Mouse (Mus musculus) hindbrain, embryonic 13.5 days (tissue): ENCODE measurements around the gene Acmsd. TPM values are rescaled to one million over a fixed set of nuclear protein-coding genes. Genes with fewer than 3 reads are reported as not detected.
"Not testable (repeated sequence)": the region's sequence is repeated elsewhere in the genome, so short reads cannot be mapped to it uniquely, and the experiment has no call there.

ENCODE experiments used
- ATAC-seq: fragments of 200-750 bp; cut with Nextera tagmentation; 2 replicates; pipeline ENCODE4 v1.8.0; 2017; ENCODE audit warnings: moderate TSS enrichment; ENCODE audit not compliant: low FRiP score
- H3K27ac ChIP-seq: fragments of 300-500 bp; sonication (generic); 2 replicates; pipeline ENCODE4 v1.5.1; 2015; ENCODE audit warnings: inconsistent platforms, mild to moderate bottlenecking, moderate library complexity
- H3K27me3 ChIP-seq: fragments of 300-500 bp; sonication (generic); 2 replicates; pipeline ENCODE4 v1.6.1; 2015; ENCODE audit warnings: mild to moderate bottlenecking, inconsistent platforms
- H3K36me3 ChIP-seq: fragments of 300-500 bp; sonication (generic); 2 replicates; pipeline ENCODE4 v1.6.1; 2015; ENCODE audit warnings: mild to moderate bottlenecking, inconsistent platforms
- H3K4me1 ChIP-seq: fragments of 300-500 bp; sonication (generic); replicated peaks from 2 replicates; pipeline ENCODE4 v1.6.1; 2015; ENCODE audit warnings: inconsistent platforms
- H3K4me2 ChIP-seq: fragments of 300-500 bp; sonication (generic); 2 replicates; pipeline ENCODE4 v1.6.1; 2015; ENCODE audit warnings: inconsistent platforms, mild to moderate bottlenecking, moderate library complexity
- H3K4me3 ChIP-seq: fragments of 300-500 bp; sonication (generic); 2 replicates; pipeline ENCODE4 v1.5.1; 2015; ENCODE audit warnings: mild to moderate bottlenecking, inconsistent platforms
- H3K9ac ChIP-seq: fragments of 300-500 bp; sonication (generic); 2 replicates; pipeline ENCODE4 v1.6.1; 2015; ENCODE audit warnings: mild to moderate bottlenecking, inconsistent platforms
- H3K9me3 ChIP-seq: fragments of 300-500 bp; sonication (generic); 2 replicates; pipeline ENCODE4 v1.6.1; 2016; ENCODE audit warnings: inconsistent platforms
- WGBS: fragments of 180-500 bp; shearing (Covaris S2); methylation state at CpG from one replicate; pipeline ENCODE4 v1.1.7; 2015; 5-methylcytosine and 5-hydroxymethylcytosine counted together
- polyA plus RNA-seq: library from polyadenylated mRNA; unstranded; fragments of >200 nt; fragmentation: Nextera tagmentation; extraction: Ambion mirVana; gene quantifications from 2 replicates; pipeline ENCODE4 v1.2.1, GENCODE M21; 2015

Gene Acmsd
- polyA plus RNA-seq, 1 experiment from 2014 or later, result not detected

DNA sequence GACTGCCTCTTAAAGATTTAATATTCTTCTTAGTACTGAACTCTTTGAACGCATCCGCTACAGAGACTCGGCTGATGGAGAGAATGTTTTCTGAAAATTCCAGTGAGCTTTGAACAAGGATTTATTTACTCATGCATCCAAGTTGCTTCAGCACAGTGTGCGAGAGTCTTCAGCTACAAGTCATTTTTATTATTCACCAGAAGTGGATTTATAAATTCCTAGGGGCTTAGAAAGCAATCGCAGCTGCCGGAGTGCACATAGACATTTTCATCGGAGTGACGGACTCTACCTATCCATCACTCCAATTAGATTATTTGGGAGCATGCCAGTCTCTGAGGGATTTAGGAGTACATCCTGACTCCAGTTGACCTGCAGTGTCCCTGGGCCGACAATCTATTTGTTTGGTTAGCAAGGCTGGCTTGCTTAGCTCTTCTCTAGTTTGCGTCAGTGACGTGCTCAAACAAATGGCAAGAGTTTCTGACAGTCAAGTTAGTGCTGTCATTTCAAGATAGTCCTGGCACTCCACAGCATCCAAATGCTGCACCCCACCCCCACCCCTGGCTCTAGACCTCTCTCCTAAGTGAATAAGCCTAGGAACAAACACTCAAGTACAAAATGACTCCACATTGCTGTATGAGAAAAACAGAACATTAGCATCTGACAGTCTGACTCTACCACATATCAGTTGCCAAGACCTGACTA lies 21.3 kb downstream of the Acmsd start:
- no peaks in the 10 kb centered on the region for H3K36me3 ChIP-seq
- H3K4me1 ChIP-seq, result peaks cover 9% of the 10 kb centered on the region; the same call in 1 of the 2 replicates
- no peak overlapping the region for H3K4me3 ChIP-seq
- no peaks in the 10 kb centered on the region for H3K27me3 ChIP-seq
- no peak overlapping the region for H3K27ac ChIP-seq
- ATAC-seq, result peak; percentile 46; the same call in 1 of the 2 replicates
- 67% methylated on average over 11 of the region's 11 CpGs for WGBS
- no peak overlapping the region for H3K9ac ChIP-seq
- no peak overlapping the region for H3K4me2 ChIP-seq
- peaks cover 5% of the 10 kb centered on the region for H3K9me3 ChIP-seq

DNA sequence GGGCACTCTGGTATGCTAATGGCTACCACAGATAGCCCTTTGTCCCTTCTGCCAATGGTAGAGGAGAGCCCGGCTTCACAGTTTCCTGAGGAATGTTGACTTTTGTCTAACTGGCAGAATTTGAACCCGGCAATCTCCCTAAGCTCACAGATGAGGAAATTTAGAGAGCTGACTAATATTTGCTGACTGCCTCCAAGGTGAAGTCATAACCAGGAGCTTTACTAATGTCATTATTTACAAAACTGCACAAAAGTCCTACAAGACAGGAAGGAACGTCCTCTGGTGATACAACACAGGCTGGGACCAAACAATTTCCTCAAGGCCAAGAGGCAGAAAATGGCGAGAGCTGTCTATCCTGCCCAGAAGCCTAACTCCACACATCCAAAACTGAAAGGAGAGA lies 26.6 kb downstream of the Acmsd start:
- Histone ChIP-seq H3K36me3 (no peaks in the 10 kb centered on the region), H3K9me3 (no peaks in the 10 kb centered on the region), H3K27me3 (no peaks in the 10 kb centered on the region), H3K4me1 (no peaks in the 10 kb centered on the region), H3K27ac (no peak overlapping the region), H3K4me3 (no peak overlapping the region), H3K9ac (no peak overlapping the region), H3K4me2 (no peak overlapping the region)
- WGBS, result 79% methylated on average over 4 of the region's 4 CpGs
- no peak for ATAC-seq

DNA sequence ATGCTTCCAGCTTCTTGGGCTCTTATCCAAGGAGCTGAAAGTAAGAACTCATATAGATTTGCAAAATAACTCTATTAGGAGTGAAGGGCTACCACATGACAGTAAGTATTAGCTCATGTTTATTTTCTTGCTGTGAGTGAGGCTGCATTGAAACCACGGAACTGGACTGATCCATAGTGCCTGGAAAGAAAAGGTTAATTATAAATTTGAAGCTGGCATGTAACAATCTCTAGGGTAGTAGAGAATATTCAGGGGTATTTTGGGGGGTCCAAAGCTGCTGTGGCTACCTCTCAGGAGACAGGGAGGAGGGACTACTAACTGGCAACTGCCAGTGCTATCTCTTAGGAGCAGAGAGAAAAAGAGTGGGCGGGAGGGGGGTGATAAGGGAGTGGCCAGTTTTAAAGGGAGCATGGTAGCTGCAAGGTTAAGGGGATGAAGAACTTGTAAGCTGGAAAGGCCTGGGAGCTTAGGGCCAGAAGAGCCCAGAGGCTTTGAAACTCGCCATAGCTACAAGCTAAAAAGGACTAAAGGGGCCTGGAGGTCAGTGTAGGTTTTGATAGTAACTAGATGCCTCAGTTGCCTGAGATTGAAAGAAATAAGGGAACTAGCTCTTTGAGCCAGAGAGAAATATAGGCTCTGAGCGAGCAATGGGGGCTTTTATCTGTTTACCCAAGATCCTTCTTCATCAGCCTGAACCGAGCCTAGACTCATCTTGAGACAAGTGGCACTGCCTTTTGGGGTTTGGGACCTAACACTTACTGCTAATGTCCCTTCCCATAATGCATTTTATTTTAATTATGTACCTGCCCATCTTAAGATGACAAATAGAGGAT lies 27.3 kb downstream of the Acmsd start:
- no peak for ATAC-seq
- WGBS, result 78% methylated on average over 5 of the region's 5 CpGs

DNA sequence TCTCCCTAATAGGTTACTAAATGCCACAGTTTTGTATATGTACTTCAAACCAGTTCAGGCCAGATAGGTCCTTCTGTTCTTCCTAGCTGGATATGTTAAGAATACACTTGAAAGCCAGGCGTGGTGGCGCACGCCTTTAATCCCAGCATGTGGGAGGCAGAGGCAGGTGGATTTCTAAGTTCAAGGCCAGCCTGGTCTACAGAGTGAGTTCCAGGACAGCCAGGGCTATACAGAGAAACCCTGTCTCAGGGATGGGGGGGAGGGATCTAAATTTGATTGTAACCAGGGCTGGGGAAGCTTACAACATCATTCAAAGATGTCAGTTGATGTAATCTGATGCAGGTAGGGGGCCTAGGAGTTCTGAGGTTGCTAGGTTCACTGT lies 27.9 kb downstream of the Acmsd start:
- ATAC-seq, H3K9me3 ChIP-seq, H3K27me3 ChIP-seq, H3K4me2 ChIP-seq, H3K27ac ChIP-seq, H3K36me3 ChIP-seq, H3K4me3 ChIP-seq, H3K4me1 ChIP-seq, H3K9ac ChIP-seq: not testable (repeated sequence)
- 92% methylated on average over 3 of the region's 3 CpGs for WGBS

More for the DNA sequence above, 27.3 kb downstream of the Acmsd start:
- H3K4me2 ChIP-seq, result no peak overlapping the region
- H3K36me3 ChIP-seq, result no peaks in the 10 kb centered on the region
- H3K4me3 ChIP-seq, result no peak overlapping the region
- no peaks in the 10 kb centered on the region for H3K9me3 ChIP-seq
- H3K4me1 ChIP-seq, result no peaks in the 10 kb centered on the region
- H3K9ac ChIP-seq, result no peak overlapping the region
- no peaks in the 10 kb centered on the region for H3K27me3 ChIP-seq
- H3K27ac ChIP-seq, result no peak overlapping the region

DNA sequence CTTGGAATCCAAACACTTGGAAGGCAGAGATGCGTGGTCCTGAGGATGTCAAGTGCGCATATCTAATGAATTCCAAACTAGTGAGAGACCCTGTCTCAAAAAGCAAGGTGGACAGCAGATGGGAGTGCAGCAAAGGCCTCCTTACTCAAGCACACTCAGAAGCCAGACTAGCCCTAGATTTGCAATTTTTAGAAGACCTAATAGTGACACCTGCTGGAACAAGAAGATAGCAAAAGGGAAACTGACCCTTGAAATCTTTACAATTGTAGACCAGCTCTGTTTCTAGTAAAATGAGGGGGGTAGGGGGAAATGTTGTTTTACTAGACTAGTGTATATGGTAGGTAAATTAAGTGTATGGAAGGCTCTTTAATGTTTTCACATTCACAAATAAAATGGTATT lies 36.3 kb downstream of the Acmsd start:
- H3K27ac ChIP-seq, result no peak overlapping the region
- 53% methylated on average over 2 of the region's 2 CpGs for WGBS
- ATAC-seq, result no peak
- H3K9ac ChIP-seq, result no peak overlapping the region
- no peaks in the 10 kb centered on the region for H3K27me3 ChIP-seq
- no peaks in the 10 kb centered on the region for H3K4me1 ChIP-seq
- no peak overlapping the region for H3K4me3 ChIP-seq
- no peaks in the 10 kb centered on the region for H3K9me3 ChIP-seq
- H3K36me3 ChIP-seq, result no peaks in the 10 kb centered on the region
- H3K4me2 ChIP-seq, result no peak overlapping the region

DNA sequence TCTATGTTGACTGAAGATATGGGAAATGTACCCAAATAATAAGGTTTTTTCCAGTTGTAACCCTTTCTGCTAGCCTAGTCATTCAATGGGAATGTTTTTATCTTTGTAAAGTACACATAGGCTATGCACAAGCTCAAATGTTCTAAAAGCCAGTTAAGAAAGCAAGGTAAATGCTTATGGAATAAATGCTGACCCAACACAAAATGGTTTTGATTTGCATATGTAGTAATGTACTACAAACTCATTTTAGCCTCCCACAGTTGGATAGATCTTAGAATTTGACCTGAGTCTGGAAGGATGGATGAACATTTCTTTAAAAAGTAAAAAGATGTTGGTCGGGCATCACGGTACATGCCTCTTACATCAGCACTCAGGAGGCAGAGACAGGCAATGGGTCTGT lies 37.5 kb downstream of the Acmsd start:
- no peak overlapping the region for H3K27ac ChIP-seq
- ATAC-seq, result no peak
- H3K36me3 ChIP-seq, result no peaks in the 10 kb centered on the region
- 87% methylated on average over 2 of the region's 2 CpGs for WGBS
- H3K9ac ChIP-seq, result no peak overlapping the region
- no peak overlapping the region for H3K4me3 ChIP-seq
- no peak overlapping the region for H3K4me2 ChIP-seq
- H3K9me3 ChIP-seq, result no peaks in the 10 kb centered on the region
- no peaks in the 10 kb centered on the region for H3K27me3 ChIP-seq
- no peaks in the 10 kb centered on the region for H3K4me1 ChIP-seq

DNA sequence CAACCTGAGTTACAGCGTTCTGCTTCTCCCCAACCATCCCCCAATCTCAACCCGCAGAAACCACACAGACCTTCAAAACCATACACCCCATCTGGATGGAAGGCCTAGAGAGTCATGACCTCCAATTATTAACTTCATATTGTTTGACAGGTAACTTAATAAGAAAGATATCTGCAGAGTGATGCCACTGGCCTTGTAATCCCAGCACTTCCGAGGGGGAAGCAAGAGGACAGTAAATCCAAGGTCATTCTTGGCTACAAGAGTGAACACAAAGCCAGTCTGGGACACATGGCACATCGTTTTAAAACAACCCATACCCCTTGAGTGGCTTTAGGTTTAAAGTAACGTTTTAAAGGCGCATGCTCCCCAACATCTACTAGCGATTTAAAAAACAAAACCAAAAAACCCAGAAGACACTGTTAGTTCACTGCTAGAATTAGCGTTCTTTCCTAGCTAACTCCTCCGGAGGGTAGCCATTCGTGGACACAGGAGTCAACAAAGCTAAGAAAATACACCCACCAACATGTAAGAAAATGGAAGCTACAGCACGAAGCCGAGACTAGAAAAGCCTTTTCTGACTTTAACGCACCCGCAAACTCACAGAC lies 44.1 kb downstream of the Acmsd start:
- H3K4me2 ChIP-seq, result peak overlapping the region; percentile 69
- H3K9ac ChIP-seq, result peak overlapping the region; percentile 67
- H3K9me3 ChIP-seq, result no peaks in the 10 kb centered on the region
- H3K4me1 ChIP-seq, result peaks cover 35% of the 10 kb centered on the region
- peak overlapping the region; percentile 84 for H3K27ac ChIP-seq
- 2% methylated on average over 14 of the region's 14 CpGs for WGBS
- ATAC-seq, result peak; percentile 62
- H3K36me3 ChIP-seq, result no peaks in the 10 kb centered on the region
- peak overlapping the region; percentile 92 for H3K4me3 ChIP-seq
- no peaks in the 10 kb centered on the region for H3K27me3 ChIP-seq

DNA sequence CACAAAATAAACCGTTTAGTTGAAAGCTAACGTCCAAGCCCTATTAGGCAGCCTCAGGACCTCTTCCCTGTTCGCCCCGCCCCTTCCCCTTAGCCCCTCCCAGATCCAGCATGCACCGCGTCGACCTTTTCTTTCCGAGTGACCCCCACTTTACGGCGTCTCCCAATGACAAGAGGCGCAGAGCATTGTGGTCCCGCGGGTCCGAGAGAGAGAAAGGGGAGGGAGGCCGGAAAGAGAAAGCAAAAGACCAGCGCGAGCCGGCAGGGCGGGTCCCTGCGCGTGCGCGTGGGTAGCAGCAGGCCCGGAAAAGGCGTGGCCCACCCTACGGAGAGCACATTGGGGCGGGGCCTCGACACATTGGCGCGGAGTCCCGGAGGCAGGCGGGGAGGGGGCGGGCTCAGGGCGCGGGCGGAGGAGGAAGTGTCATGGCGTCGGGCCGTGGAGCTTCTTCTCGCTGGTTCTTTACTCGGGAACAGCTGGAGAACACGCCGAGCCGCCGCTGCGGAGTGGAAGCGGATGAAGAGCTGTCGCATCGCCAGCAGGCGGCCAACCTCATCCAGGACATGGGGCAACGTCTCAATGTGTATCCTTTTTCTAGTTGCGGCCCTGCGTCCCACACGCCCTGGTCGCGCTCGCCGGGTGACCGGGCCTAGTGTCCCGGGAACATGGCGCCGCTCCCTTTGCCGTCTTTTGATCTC lies 44.7 kb downstream of the Acmsd start, which contains the start of gene Ccnt2:
Gene Ccnt2, plus strand, starts transcription at position 362 of the 698 bp plus-strand sequence.
- H3K9me3 ChIP-seq, result no peaks in the 10 kb centered on the region
- peak; percentile 98 for ATAC-seq
- under 1% methylated on average over 63 of the region's 63 CpGs for WGBS
- H3K4me2 ChIP-seq, result peak within 1 kb of the TSS; percentile 84
- H3K4me1 ChIP-seq, result peaks cover 39% of the 10 kb centered on the region
- H3K36me3 ChIP-seq, result 0 out of 2 replicates have a peak, but pooled peaks cover 3% of the 10 kb centered on the region
- H3K27ac ChIP-seq, result peak within 1 kb of the TSS; percentile 95
- H3K4me3 ChIP-seq, result peak within 1 kb of the TSS; percentile 92
- peak within 1 kb of the TSS; percentile 91 for H3K9ac ChIP-seq
- H3K27me3 ChIP-seq, result no peaks in the 10 kb centered on the region

DNA sequence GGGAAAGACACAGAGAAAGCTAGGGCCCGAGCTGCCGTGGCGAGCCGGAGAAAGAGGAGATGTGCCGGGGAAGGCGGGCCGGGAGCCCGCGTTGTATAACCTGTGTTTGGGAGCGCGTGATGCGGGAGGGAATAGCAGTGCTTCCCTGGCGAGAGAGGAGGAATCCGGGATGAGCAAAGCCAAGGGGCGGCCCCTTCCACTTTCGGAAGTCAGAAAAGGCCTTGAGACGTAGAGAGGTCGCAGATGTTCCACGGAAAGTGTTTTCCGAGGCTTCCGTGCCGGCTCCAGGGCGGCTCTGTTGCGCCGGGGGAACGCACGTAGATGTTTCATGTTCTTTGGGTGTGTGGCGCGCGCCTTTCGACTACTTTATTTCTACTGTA lies 45.3 kb downstream of the Acmsd start:
- Histone ChIP-seq H3K9me3 (no peaks in the 10 kb centered on the region), H3K4me2 (peak overlapping the region; percentile 84), H3K27me3 (no peaks in the 10 kb centered on the region), H3K4me1 (peaks cover 45% of the 10 kb centered on the region), H3K9ac (peak overlapping the region; percentile 91), H3K4me3 (peak overlapping the region; percentile 92), H3K36me3 (0 out of 2 replicates have a peak, but pooled peaks cover 3% of the 10 kb centered on the region), H3K27ac (peak overlapping the region; percentile 95)
- under 1% methylated on average over 31 of the region's 31 CpGs for WGBS
- no peak; the same call in 1 of the 2 replicates for ATAC-seq

DNA sequence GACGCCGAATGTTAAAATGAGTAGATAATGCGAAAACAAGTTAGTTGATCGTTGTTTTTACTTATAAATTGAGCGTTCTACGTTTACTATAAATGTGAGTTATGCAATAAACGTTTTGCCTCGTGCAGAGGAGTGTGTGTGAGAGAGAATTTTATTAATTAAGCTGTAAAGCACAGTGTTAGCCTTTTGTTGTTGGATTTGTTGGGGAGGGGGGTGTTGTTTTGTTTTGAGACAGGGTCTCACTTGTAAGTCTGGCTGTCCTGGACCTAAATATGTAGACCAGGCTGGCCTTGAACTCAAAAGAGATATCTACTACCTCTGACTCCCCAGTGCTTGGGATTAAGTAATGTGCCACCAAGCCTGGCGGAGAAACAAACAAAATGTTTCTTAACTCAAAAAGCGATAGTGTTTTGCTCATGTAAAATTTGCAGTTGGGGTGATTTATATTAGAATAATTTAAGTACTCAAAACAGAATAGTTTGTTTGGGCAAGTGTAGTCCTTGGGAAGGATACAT lies 46.0 kb downstream of the Acmsd start:
- peak overlapping the region; percentile 92 for H3K4me3 ChIP-seq
- H3K4me1 ChIP-seq, result peaks cover 52% of the 10 kb centered on the region
- no peaks in the 10 kb centered on the region for H3K27me3 ChIP-seq
- H3K9me3 ChIP-seq, result no peaks in the 10 kb centered on the region
- H3K4me2 ChIP-seq, result peak overlapping the region; percentile 84
- ATAC-seq, result no peak
- H3K9ac ChIP-seq, result peak overlapping the region; percentile 91
- 0 out of 2 replicates have a peak, but pooled peaks cover 3% of the 10 kb centered on the region for H3K36me3 ChIP-seq
- 12% methylated on average over 10 of the region's 10 CpGs for WGBS
- H3K27ac ChIP-seq, result no peak overlapping the region

DNA sequence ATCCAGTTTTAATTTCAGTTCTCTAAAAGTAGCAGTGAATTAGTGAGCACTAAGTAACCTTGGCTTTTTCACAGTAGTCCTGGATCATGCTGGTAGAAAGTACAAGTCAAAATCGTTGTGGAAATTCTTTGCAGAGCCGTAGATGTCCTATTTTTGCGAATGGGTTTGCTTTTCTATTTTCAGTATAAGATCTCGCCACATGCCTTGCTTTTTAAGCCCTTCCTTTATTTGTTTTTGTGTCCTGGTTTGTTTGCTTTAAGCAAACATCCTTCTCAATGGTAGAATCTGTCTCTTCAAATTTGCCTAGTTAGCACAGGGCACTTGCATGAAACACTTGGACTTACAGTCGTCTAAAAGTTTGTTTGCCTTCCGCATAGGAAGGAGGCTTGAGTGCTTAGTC lies 47.0 kb downstream of the Acmsd start:
- ATAC-seq, result no peak
- 78% methylated on average over 6 of the region's 6 CpGs for WGBS
- Histone ChIP-seq H3K4me3 (peak overlapping the region; percentile 0; the same call in 1 of the 2 replicates), H3K9me3 (no peaks in the 10 kb centered on the region), H3K4me2 (peak overlapping the region; percentile 84), H3K9ac (no peak overlapping the region), H3K36me3 (0 out of 2 replicates have a peak, but pooled peaks cover 3% of the 10 kb centered on the region), H3K4me1 (peaks cover 59% of the 10 kb centered on the region), H3K27me3 (no peaks in the 10 kb centered on the region), H3K27ac (no peak overlapping the region)
